Mouse (Mus musculus): Measurements from ENCODE around the gene Cpn1. TPM values are rescaled to one million over a fixed set of nuclear protein-coding genes. Genes with fewer than 3 reads are reported as not detected.

The Cpn1 gene
- total and polyA plus RNA-seq, 2 experiments from 2014 or later = 0.12 TPM; not detected in 1

DNA sequence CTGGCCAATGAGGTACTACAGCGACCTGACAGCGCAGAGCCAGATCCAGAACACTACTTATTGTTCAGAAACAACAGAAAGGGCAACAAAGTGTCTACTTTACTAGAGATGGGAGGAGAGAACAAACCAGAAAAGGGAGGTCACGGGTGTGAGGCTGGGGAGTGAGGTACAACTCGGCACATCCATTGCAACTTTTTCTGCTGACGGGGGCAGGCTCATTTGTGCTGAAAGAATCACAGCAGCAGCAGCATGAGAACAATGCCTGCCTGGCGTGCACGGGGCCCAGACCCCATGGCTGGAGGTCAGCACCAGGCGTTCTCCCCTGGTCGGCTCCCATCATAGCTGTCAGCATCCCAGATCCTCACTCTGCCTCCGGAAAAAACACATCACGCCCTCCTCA, 56.5 kb downstream of the Cpn1 start:
- H3K36me3 ChIP-seq (replicated peaks; ENCODE audit: control insufficient read depth, insufficient read depth, low read length) = no peaks in the 10 kb centered on the region
- H3K27me3 ChIP-seq (ENCODE audit: control insufficient read depth, insufficient read depth, low read length) = no peaks in the 10 kb centered on the region
- WGBS = 40% methylated on average over 11 of the region's 11 CpGs
- no peak for DNase-seq (ENCODE audit: low spot score)
- H3K27ac ChIP-seq (ENCODE audit: low read depth) = no peak overlapping the region
- H3K9me3 ChIP-seq (replicated peaks; ENCODE audit: control insufficient read depth, low read length) = no peaks in the 10 kb centered on the region
- peaks cover 12% of the 10 kb centered on the region for H3K4me1 ChIP-seq (ENCODE audit: control insufficient read depth, insufficient read depth)
- TF ChIP-seq EP300 (IDR thresholded peaks at IDR 0.05; ENCODE audit: low read depth) = no peak
- no peak for TF ChIP-seq CTCF (IDR thresholded peaks at IDR 0.05; ENCODE audit: low read depth)
- no peak for ATAC-seq (ENCODE audit: insufficient read depth, low read depth)
- no peak overlapping the region for H3K4me3 ChIP-seq (ENCODE audit: low read depth, low read length)
- H3K9ac ChIP-seq (replicated peaks; ENCODE audit: low read depth, low read length) = no peak overlapping the region
- H3K4me2 ChIP-seq (ENCODE audit: low read depth, low read length) = no peak overlapping the region

DNA sequence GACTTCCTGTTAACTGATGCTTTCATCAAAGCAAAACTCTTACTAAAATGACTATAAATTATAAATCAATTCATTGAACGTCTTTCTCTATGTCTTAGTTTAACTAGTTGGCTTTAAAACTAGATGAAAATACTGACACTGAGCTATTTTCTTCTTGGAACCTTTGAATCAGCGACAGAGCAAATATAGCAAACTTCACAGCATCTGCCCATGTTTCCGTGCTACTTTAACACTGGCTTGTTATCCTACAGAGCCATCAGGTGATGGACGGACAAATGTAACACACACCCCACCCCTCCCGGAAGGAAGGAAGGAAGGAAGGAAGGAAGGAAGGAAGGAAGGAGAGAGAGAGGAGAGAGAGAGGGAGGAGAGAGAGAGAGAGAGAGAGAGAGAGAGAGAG, 58.4 kb downstream of the Cpn1 start:
- no peak for DNase-seq (ENCODE audit: low spot score)
- H3K4me2 ChIP-seq (ENCODE audit: low read depth, low read length) = no peak overlapping the region
- TF ChIP-seq CTCF (IDR thresholded peaks at IDR 0.05; ENCODE audit: low read depth) = no peak
- TF ChIP-seq EP300 (IDR thresholded peaks at IDR 0.05; ENCODE audit: low read depth) = no peak
- no peak for ATAC-seq (ENCODE audit: insufficient read depth, low read depth)
- H3K27ac ChIP-seq (ENCODE audit: low read depth) = no peak overlapping the region
- H3K36me3 ChIP-seq (replicated peaks; ENCODE audit: control insufficient read depth, insufficient read depth, low read length) = no peaks in the 10 kb centered on the region
- H3K27me3 ChIP-seq (ENCODE audit: control insufficient read depth, insufficient read depth, low read length) = no peaks in the 10 kb centered on the region
- peaks cover 12% of the 10 kb centered on the region for H3K4me1 ChIP-seq (ENCODE audit: control insufficient read depth, insufficient read depth)
- H3K9me3 ChIP-seq (replicated peaks; ENCODE audit: control insufficient read depth, low read length) = no peaks in the 10 kb centered on the region
- no peak overlapping the region for H3K4me3 ChIP-seq (ENCODE audit: low read depth, low read length)
- H3K9ac ChIP-seq (replicated peaks; ENCODE audit: low read depth, low read length) = no peak overlapping the region
- WGBS = 77% methylated on average over 5 of the region's 5 CpGs

DNA sequence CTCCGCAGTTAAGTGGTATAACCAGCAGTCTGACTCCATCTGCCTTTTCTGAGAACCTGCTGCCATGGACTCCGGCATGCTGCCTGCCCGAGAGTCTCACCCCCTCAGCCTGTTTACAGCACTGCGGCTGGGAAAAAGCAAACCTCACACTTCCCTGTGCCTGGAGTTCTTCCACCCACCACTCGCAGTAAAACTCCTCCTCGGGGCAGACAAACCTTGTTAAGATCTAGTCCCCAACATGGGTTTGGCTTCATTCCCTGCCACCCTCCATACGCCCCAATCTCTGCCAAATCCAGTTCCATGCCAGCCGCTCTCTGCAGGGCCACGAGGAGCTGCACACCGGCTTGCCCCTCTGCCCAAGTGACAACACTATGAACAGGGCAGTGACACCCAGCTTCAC, 59.3 kb downstream of the Cpn1 start:
- Histone ChIP-seq H3K4me3 (ENCODE audit: low read depth, low read length) (no peak overlapping the region), H3K27ac (ENCODE audit: low read depth) (peak overlapping the region; percentile 30; the same call in 1 of the 2 replicates), H3K9me3 (replicated peaks; ENCODE audit: control insufficient read depth, low read length) (no peaks in the 10 kb centered on the region), H3K36me3 (replicated peaks; ENCODE audit: control insufficient read depth, insufficient read depth, low read length) (no peaks in the 10 kb centered on the region), H3K27me3 (ENCODE audit: control insufficient read depth, insufficient read depth, low read length) (no peaks in the 10 kb centered on the region), H3K4me1 (ENCODE audit: control insufficient read depth, insufficient read depth) (peaks cover 12% of the 10 kb centered on the region), H3K9ac (replicated peaks; ENCODE audit: low read depth, low read length) (no peak overlapping the region), H3K4me2 (ENCODE audit: low read depth, low read length) (peak overlapping the region; percentile 19)
- ATAC-seq (ENCODE audit: insufficient read depth, low read depth) (no peak; the same call in 1 of the 2 replicates), DNase-seq (ENCODE audit: low spot score) (no peak)
- WGBS = 46% methylated on average over 10 of the region's 10 CpGs
- TF ChIP-seq EP300 (IDR thresholded peaks at IDR 0.05; ENCODE audit: low read depth) = no peak
- TF ChIP-seq CTCF (IDR thresholded peaks at IDR 0.05; ENCODE audit: low read depth) = no peak

DNA sequence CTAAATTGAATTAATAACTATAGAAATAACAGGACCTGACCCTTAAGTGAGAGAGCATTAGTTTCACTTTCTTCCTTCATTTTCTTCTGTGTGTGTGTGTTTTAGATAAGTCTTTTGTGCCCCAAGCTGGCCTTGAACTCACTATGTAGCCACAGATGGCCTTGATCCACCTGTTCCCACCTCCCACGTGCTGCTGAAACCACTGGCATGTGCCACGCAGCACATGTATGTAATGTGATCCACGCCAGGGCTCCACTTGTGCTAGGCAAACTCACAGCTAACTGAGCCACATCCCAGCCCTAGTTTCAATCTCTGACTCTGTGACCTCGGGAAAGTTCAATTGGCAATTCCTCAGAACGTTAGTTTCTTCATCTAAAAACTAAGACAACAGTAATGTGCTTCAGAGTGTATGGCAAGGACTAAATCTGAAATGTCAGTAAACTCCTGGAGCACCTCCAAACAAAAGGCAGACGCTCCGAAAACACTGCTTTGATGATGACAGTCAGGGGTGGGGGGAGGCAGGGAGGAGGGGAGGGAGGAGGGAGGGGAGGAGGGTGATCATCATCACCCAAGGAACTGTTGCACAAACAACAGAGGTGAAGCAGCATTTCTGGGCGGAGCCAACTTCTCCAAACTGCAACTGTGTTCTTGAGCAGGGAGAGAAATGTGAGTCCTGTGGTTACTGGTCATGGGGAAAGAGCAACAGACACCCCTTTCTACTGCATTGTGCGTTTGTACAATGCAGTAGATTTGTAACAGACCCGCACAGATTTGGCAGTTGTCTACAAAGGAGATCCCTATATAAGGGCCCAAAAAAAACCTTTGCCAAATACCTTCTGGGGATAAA, 60.0 kb downstream of the Cpn1 start:
- Histone ChIP-seq H3K4me2 (ENCODE audit: low read depth, low read length) (no peak overlapping the region), H3K9me3 (replicated peaks; ENCODE audit: control insufficient read depth, low read length) (no peaks in the 10 kb centered on the region), H3K27ac (ENCODE audit: low read depth) (no peak overlapping the region), H3K4me3 (ENCODE audit: low read depth, low read length) (no peak overlapping the region), H3K27me3 (ENCODE audit: control insufficient read depth, insufficient read depth, low read length) (no peaks in the 10 kb centered on the region), H3K9ac (replicated peaks; ENCODE audit: low read depth, low read length) (no peak overlapping the region), H3K4me1 (ENCODE audit: control insufficient read depth, insufficient read depth) (peaks cover 16% of the 10 kb centered on the region), H3K36me3 (replicated peaks; ENCODE audit: control insufficient read depth, insufficient read depth, low read length) (no peaks in the 10 kb centered on the region)
- no peak for ATAC-seq (ENCODE audit: insufficient read depth, low read depth)
- DNase-seq (ENCODE audit: low spot score) = no peak
- 71% methylated on average over 10 of the region's 10 CpGs for WGBS
- no peak for TF ChIP-seq EP300 (IDR thresholded peaks at IDR 0.05; ENCODE audit: low read depth)
- no peak for TF ChIP-seq CTCF (IDR thresholded peaks at IDR 0.05; ENCODE audit: low read depth)

DNA sequence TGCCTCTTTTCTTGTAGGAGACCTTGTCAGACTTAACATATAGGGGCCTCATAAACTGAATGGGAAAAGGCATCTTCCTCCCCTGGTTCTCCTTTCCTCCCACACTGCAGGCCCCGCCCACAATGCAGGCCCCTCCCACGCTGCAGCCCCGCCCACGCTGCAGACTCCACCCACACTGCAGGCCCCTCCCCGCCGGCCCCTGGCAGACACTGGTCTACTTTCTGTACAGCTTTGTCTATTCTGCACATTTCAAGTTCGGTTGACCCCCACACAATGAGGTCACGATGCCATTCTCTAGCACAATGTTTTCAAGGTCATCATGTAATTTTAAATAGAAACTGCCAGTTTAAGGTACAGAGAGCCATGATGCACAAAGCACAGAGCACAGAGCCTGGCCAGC, 62.0 kb downstream of the Cpn1 start:
- Histone ChIP-seq H3K27ac (ENCODE audit: low read depth) (no peak overlapping the region), H3K27me3 (ENCODE audit: control insufficient read depth, insufficient read depth, low read length) (no peaks in the 10 kb centered on the region), H3K4me2 (ENCODE audit: low read depth, low read length) (no peak overlapping the region), H3K4me3 (ENCODE audit: low read depth, low read length) (no peak overlapping the region), H3K4me1 (ENCODE audit: control insufficient read depth, insufficient read depth) (peaks cover 27% of the 10 kb centered on the region), H3K9ac (replicated peaks; ENCODE audit: low read depth, low read length) (no peak overlapping the region), H3K9me3 (replicated peaks; ENCODE audit: control insufficient read depth, low read length) (no peaks in the 10 kb centered on the region), H3K36me3 (replicated peaks; ENCODE audit: control insufficient read depth, insufficient read depth, low read length) (no peaks in the 10 kb centered on the region)
- no peak for TF ChIP-seq CTCF (IDR thresholded peaks at IDR 0.05; ENCODE audit: low read depth)
- TF ChIP-seq EP300 (IDR thresholded peaks at IDR 0.05; ENCODE audit: low read depth) = no peak
- WGBS = 64% methylated on average over 8 of the region's 8 CpGs
- ATAC-seq (ENCODE audit: insufficient read depth, low read depth) = no peak
- DNase-seq (ENCODE audit: low spot score) = no peak

DNA sequence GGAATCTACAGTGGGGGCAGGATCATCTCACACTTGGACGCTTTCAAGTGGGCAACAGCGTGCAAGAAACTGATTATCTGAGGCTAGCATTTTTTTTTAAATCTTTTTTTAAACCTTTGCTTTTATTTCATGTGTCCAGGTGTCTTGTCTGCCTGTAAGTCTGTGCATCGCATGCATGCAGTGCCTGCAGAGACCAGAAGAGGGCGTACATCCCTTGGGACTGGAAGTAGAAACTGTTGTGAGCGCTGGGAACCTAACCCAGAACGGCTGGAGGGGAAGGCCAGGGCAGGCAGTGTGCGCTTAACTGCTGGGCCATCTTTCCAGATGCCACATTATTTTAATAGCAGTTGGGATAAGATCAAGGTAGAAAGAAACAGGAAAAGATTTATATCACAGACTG, 63.4 kb downstream of the Cpn1 start:
- no peaks in the 10 kb centered on the region for H3K9me3 ChIP-seq (replicated peaks; ENCODE audit: control insufficient read depth, low read length)
- H3K9ac ChIP-seq (replicated peaks; ENCODE audit: low read depth, low read length) = no peak overlapping the region
- H3K27ac ChIP-seq (ENCODE audit: low read depth) = no peak overlapping the region
- no peak overlapping the region for H3K4me3 ChIP-seq (ENCODE audit: low read depth, low read length)
- ATAC-seq (ENCODE audit: insufficient read depth, low read depth) (no peak), DNase-seq (ENCODE audit: low spot score) (no peak)
- TF ChIP-seq CTCF (IDR thresholded peaks at IDR 0.05; ENCODE audit: low read depth) (no peak), EP300 (IDR thresholded peaks at IDR 0.05; ENCODE audit: low read depth) (no peak)
- H3K36me3 ChIP-seq (replicated peaks; ENCODE audit: control insufficient read depth, insufficient read depth, low read length) = no peaks in the 10 kb centered on the region
- peaks cover 28% of the 10 kb centered on the region for H3K4me1 ChIP-seq (ENCODE audit: control insufficient read depth, insufficient read depth)
- no peak overlapping the region for H3K4me2 ChIP-seq (ENCODE audit: low read depth, low read length)
- 91% methylated on average over 7 of the region's 7 CpGs for WGBS
- H3K27me3 ChIP-seq (ENCODE audit: control insufficient read depth, insufficient read depth, low read length) = no peaks in the 10 kb centered on the region

All from heart, postnatal 0 days (tissue).